Mouse (Mus musculus) retina, postnatal 1 day (tissue): ENCODE measurements at regions not wholly inside any gene's neighbourhood (a gene's known extent, or its start where the extent isn't known, plus 50 kb on each side); places are given as distances from the start of the nearest gene placed in this dataset.

ENCODE experiments used
- DNase-seq: peaks from one replicate; pipeline ENCODE4 v3.0.0-alpha.2; 2012

GRCm38 (mm10) chr1:186572651-186573050 is 133.1 kb downstream of the Tgfb2 start:
- DNase-seq = no peak

GRCm38 (mm10) chr1:186572092-186572491 is 133.7 kb downstream of the Tgfb2 start:
- no peak for DNase-seq

- no peak for DNase-seq
These were observed 137.3 kb downstream of the Tgfb2 start for GRCm38 (mm10) chr1:186568496-186568895.

- peak; percentile 58 for DNase-seq
These were observed 137.7 kb downstream of the Tgfb2 start for GRCm38 (mm10) chr1:186568076-186568475.

- DNase-seq = no peak
These were observed 138.5 kb downstream of the Tgfb2 start for GRCm38 (mm10) chr1:186567136-186567826.

- peak; percentile 20 for DNase-seq
These were observed 143.8 kb downstream of the Tgfb2 start for GRCm38 (mm10) chr1:186562027-186562426.

- no peak for DNase-seq
These were observed 150.3 kb downstream of the Tgfb2 start for GRCm38 (mm10) chr1:186555441-186555975.

- no peak for DNase-seq
These were observed 151.2 kb downstream of the Tgfb2 start for GRCm38 (mm10) chr1:186554520-186555010.

- DNase-seq = no peak
These were observed 153.1 kb downstream of the Tgfb2 start for GRCm38 (mm10) chr1:186552689-186553088.

- DNase-seq = peak; percentile 31
These were observed 155.4 kb downstream of the Tgfb2 start for GRCm38 (mm10) chr1:186550265-186550885.

- DNase-seq = no peak
These were observed 156.6 kb downstream of the Tgfb2 start for GRCm38 (mm10) chr1:186549207-186549606.

- DNase-seq = peak; percentile 11
These were observed 159.2 kb downstream of the Tgfb2 start for GRCm38 (mm10) chr1:186546386-186547185.

- no peak for DNase-seq
These were observed 165.7 kb downstream of the Tgfb2 start for GRCm38 (mm10) chr1:186540070-186540469.

- no peak for DNase-seq
These were observed 167.6 kb downstream of the Tgfb2 start for GRCm38 (mm10) chr1:186538233-186538632.

GRCm38 (mm10) chr1:186515976-186516375 is 189.8 kb downstream of the Tgfb2 start:
- no peak for DNase-seq

- DNase-seq = no peak
These were observed 190.7 kb downstream of the Tgfb2 start for GRCm38 (mm10) chr1:186515071-186515470.

GRCm38 (mm10) chr1:186513861-186514260 is 191.9 kb downstream of the Tgfb2 start:
- no peak for DNase-seq

- DNase-seq = no peak
These were observed 195.3 kb downstream of the Tgfb2 start for GRCm38 (mm10) chr1:186510531-186510930.

GRCm38 (mm10) chr1:186508358-186508757 is 197.4 kb downstream of the Tgfb2 start:
- no peak for DNase-seq

GRCm38 (mm10) chr1:186507956-186508355 is 197.8 kb downstream of the Tgfb2 start:
- DNase-seq = no peak

GRCm38 (mm10) chr1:186506517-186506916 is 199.3 kb downstream of the Tgfb2 start:
- DNase-seq = peak; percentile 85

GRCm38 (mm10) chr1:186505912-186506311 is 199.9 kb downstream of the Tgfb2 start:
- no peak for DNase-seq

- peak; percentile 88 for DNase-seq
These were observed 200.6 kb downstream of the Tgfb2 start for GRCm38 (mm10) chr1:186505051-186505711.
